Mouse (Mus musculus) C2C12 (cell line): Measurements from ENCODE around the gene Aff3.

ENCODE experiments used
- CTCF ChIP-seq: IDR thresholded peaks from one replicate; pipeline ENCODE4 v1.5.1; 2011; ENCODE audit not compliant: control insufficient read depth, insufficient read depth, insufficient read length
- MAX ChIP-seq: IDR thresholded peaks from one replicate; pipeline ENCODE4 v1.6.1; 2011; ENCODE audit warnings: mild to moderate bottlenecking, control low read depth
- MYOD1 ChIP-seq: IDR thresholded peaks from one replicate; pipeline ENCODE4 v1.6.1; 2011; ENCODE audit warnings: low read depth; ENCODE audit not compliant: control insufficient read depth, insufficient read length
- MYOG ChIP-seq: IDR thresholded peaks from one replicate; pipeline ENCODE4 v1.6.1; 2011; ENCODE audit not compliant: control insufficient read depth, insufficient read length; ENCODE audit errors: extremely low read depth
- USF1 ChIP-seq: IDR thresholded peaks from one replicate; pipeline ENCODE4 v1.6.1; 2011; ENCODE audit warnings: low read depth, mild to moderate bottlenecking, control low read depth, moderate library complexity

GRCm38 (mm10) chr1:38511076-38511475 lies 153.7 kb downstream of the Aff3 start:
- TF ChIP-seq USF1: no peak
- TF ChIP-seq CTCF: no peak
- TF ChIP-seq MAX: no peak
- no peak for TF ChIP-seq MYOG
- no peak for TF ChIP-seq MYOD1
